Mouse (Mus musculus) G1E (cell line): ENCODE data around the gene Adap1.

ENCODE experiments used
- CTCF ChIP-seq: IDR thresholded peaks from 2 replicates; pipeline ENCODE4 v1.5.1; 2012; ENCODE audit warnings: low read depth, low read length, inconsistent platforms, mixed read lengths
- GATA1 ChIP-seq: IDR thresholded peaks from 2 replicates; pipeline ENCODE4 v1.6.1; 2012; ENCODE audit warnings: borderline replicate concordance, low read length, inconsistent platforms, mixed read lengths
- POLR2AphosphoS5 ChIP-seq: IDR thresholded peaks from 2 replicates; pipeline ENCODE4 v1.6.1; 2012; ENCODE audit warnings: low read depth, low read length, inconsistent platforms; ENCODE audit not compliant: insufficient replicate concordance
- TAL1 ChIP-seq: conservative IDR thresholded peaks from 2 replicates; pipeline ENCODE4 v1.6.1; 2012; ENCODE audit warnings: low read depth, low read length, inconsistent platforms, mixed read lengths

GRCm38 (mm10) chr5:139283460-139284180 is 41.8 kb downstream of the Adap1 start:
- TF ChIP-seq CTCF, result no peak
- no peak for TF ChIP-seq TAL1
- no peak for TF ChIP-seq GATA1
- TF ChIP-seq POLR2AphosphoS5, result no peak
